In the genomic region with DNA sequence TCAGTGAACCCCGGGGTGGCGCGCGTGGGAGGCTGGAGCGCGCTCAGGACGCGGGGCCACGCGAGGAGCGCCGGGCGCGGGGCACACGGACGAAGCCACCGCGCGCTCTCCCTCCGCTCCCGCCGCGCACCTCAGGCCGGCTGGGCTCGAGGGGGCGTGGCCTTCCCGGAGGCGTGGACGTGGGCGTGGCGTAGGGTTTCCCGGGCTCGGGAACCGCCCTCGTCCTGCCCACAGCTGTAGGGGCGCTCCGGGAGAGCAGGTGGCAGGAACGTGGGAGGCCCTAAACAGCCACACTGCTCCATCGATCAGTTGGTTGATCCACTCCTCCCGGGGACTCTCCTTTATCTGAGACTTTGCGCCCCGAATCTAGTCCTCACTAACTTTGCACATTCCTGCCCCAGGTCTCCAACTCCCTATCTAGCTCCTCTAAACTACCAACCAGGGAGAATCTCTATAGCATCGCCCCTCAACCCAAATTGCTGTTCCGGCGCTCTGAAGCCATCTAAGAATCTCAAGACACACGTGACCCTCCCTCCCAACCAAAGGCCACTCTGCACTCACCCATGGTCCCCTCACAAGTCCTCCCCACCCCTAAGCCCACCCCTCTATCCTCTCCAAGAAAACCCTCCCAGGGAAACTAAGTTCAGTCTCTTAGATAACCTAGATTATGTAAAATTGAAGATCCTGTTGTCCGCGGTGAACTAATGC, we compare ENCODE assay signal across 8 mouse cellular contexts. TPM values are rescaled to one million over a fixed set of nuclear protein-coding genes. Genes with fewer than 3 reads are reported as not detected.
DNase-seq lines count a peak whose midpoint lies in the region; ATAC-seq lines count a peak whose summit lies in the region.

A gene (minus strand): TSS at position 115 of the 708 bp plus-strand sequence.

- H3K4me1 ChIP-seq in hindbrain, embryonic 14.5 days (replicated peaks; ENCODE audit: control insufficient read depth, insufficient read depth, low read length): peaks cover 12% of the 10 kb centered on the region; the same call in 1 of the 2 replicates
- peaks cover 88% of the 10 kb centered on the region for H3K4me1 ChIP-seq in limb, embryonic 10.5 days
- peaks cover 54% of the 10 kb centered on the region for H3K4me1 ChIP-seq in midbrain, embryonic 10.5 days

- DNase-seq in adrenal gland, adult (ENCODE audit: inconsistent age in 2 of 2, low spot score in 1 of 2): peak; percentile 91 to 97
- DNase-seq in cerebellum, postnatal 14 days: peak; percentile 49 to 58
- DNase-seq in gastrocnemius, adult 8-10 months (ENCODE audit: low spot score in 2 of 2): peak; percentile 67 to 69
- peak; percentile 68 for DNase-seq in hindbrain, embryonic 14.5 days (ENCODE audit: low spot score)
- peak; percentile 94 for DNase-seq in limb, embryonic 10.5 days (ENCODE audit: low spot score)
- DNase-seq in midbrain, embryonic 10.5 days (ENCODE audit: low spot score): peak; percentile 80
- DNase-seq in spleen, adult 18-20 months: peak; percentile 51 to 72
- DNase-seq in T-cell, adult 2 months (ENCODE audit: low spot score): no peak

- peak within 1 kb of the TSS; percentile 74 for H3K4me2 ChIP-seq in hindbrain, embryonic 14.5 days (replicated peaks)

- no peaks in the 10 kb centered on the region for H3K9me3 ChIP-seq in hindbrain, embryonic 14.5 days (ENCODE audit: control insufficient read depth, low read length)
- no peaks in the 10 kb centered on the region for H3K9me3 ChIP-seq in limb, embryonic 10.5 days (replicated peaks)
- H3K9me3 ChIP-seq in midbrain, embryonic 10.5 days (replicated peaks): no peaks in the 10 kb centered on the region

- under 1% methylated on average over 47 of the region's 48 CpGs for WGBS in hindbrain, embryonic 14.5 days
- WGBS in limb, embryonic 10.5 days: under 1% methylated on average over 48 of the region's 48 CpGs
- WGBS in midbrain, embryonic 10.5 days: under 1% methylated on average over 48 of the region's 48 CpGs

- peaks cover 72% of the 10 kb centered on the region for H3K27me3 ChIP-seq in hindbrain, embryonic 14.5 days (ENCODE audit: control insufficient read depth, insufficient read depth, low read length)
- H3K27me3 ChIP-seq in limb, embryonic 10.5 days (ENCODE audit: low read depth, poor library complexity, severe bottlenecking): peaks cover 57% of the 10 kb centered on the region
- H3K27me3 ChIP-seq in midbrain, embryonic 10.5 days (ENCODE audit: low read depth, poor library complexity, severe bottlenecking): peaks cover 90% of the 10 kb centered on the region

- H3K27ac ChIP-seq in hindbrain, embryonic 14.5 days: no peak within 1 kb of the TSS
- peak within 1 kb of the TSS; percentile 83 for H3K27ac ChIP-seq in limb, embryonic 10.5 days
- H3K27ac ChIP-seq in midbrain, embryonic 10.5 days (replicated peaks): peak within 1 kb of the TSS; percentile 69

- H3K36me3 ChIP-seq in hindbrain, embryonic 14.5 days (replicated peaks; ENCODE audit: control insufficient read depth, insufficient read depth): no peaks in the 10 kb centered on the region
- H3K36me3 ChIP-seq in limb, embryonic 10.5 days: no peaks in the 10 kb centered on the region
- no peaks in the 10 kb centered on the region for H3K36me3 ChIP-seq in midbrain, embryonic 10.5 days

- H3K9ac ChIP-seq in hindbrain, embryonic 14.5 days: peak within 1 kb of the TSS; percentile 44

- H3K4me3 ChIP-seq in hindbrain, embryonic 14.5 days (replicated peaks; ENCODE audit: low read length): peak within 1 kb of the TSS; percentile 37
- peak within 1 kb of the TSS; percentile 66 for H3K4me3 ChIP-seq in limb, embryonic 10.5 days
- H3K4me3 ChIP-seq in midbrain, embryonic 10.5 days: peak within 1 kb of the TSS; percentile 61

- no peak for ATAC-seq in hindbrain, embryonic 14.5 days (ENCODE audit: low FRiP score)

RNA-seq across cellular contexts. Expression of the gene that starts here (rescaled TPM):
- 1 to 10 TPM; 1.9 to 5.0 (median 3.5) TPM for total RNA-seq in gastrocnemius, adult 8-10 months (2022)
- polyA plus RNA-seq in hindbrain, embryonic 14.5 days (2014; fragmentation: Nextera tagmentation; extraction: Ambion mirVana): 2.8 and 3.8 TPM in 2 replicates
- polyA plus RNA-seq in limb, embryonic 10.5 days (2016; fragmentation: Nextera tagmentation; extraction: Ambion mirVana): 10.8 and 12.7 TPM in 2 replicates
- 4.1 and 5.6 TPM in 2 replicates for polyA plus RNA-seq in midbrain, embryonic 10.5 days (2016; fragmentation: Nextera tagmentation; extraction: Ambion mirVana)
